Mouse (Mus musculus) forebrain, embryonic 13.5 days (tissue): ENCODE results near the gene Gm20815. TPM values are rescaled to one million over a fixed set of nuclear protein-coding genes. Genes with fewer than 3 reads are reported as not detected.
"Not testable (repeated sequence)": the region's sequence is repeated elsewhere in the genome, so short reads cannot be mapped to it uniquely, and the experiment has no call there.

Experiments
- ATAC-seq: fragments of 200-750 bp; cut with Nextera tagmentation; 2 replicates; pipeline ENCODE4 v1.8.0; 2017
- H3K27ac ChIP-seq: fragments of 300-500 bp; sonication (generic); 2 replicates; pipeline ENCODE4 v1.5.1; 2015; ENCODE audit warnings: inconsistent platforms, mild to moderate bottlenecking, moderate library complexity
- H3K27me3 ChIP-seq: fragments of 300-500 bp; sonication (generic); 2 replicates; pipeline ENCODE4 v1.6.1; 2015; ENCODE audit warnings: mild to moderate bottlenecking, inconsistent platforms
- H3K36me3 ChIP-seq: fragments of 300-500 bp; sonication (generic); 2 replicates; pipeline ENCODE4 v1.6.1; 2015; ENCODE audit warnings: mild to moderate bottlenecking, inconsistent platforms; ENCODE audit not compliant: poor library complexity, severe bottlenecking
- H3K4me1 ChIP-seq: fragments of 300-500 bp; sonication (generic); 2 replicates; pipeline ENCODE4 v1.6.1; 2015; ENCODE audit warnings: inconsistent platforms
- H3K4me2 ChIP-seq: fragments of 300-500 bp; sonication (generic); 2 replicates; pipeline ENCODE4 v1.6.1; 2015; ENCODE audit warnings: inconsistent platforms, mild to moderate bottlenecking, moderate library complexity
- H3K4me3 ChIP-seq: fragments of 300-500 bp; sonication (generic); 2 replicates; pipeline ENCODE4 v1.5.1; 2015; ENCODE audit warnings: mild to moderate bottlenecking, inconsistent platforms
- H3K9ac ChIP-seq: fragments of 300-500 bp; sonication (generic); 2 replicates; pipeline ENCODE4 v1.6.1; 2015; ENCODE audit warnings: mild to moderate bottlenecking, inconsistent platforms
- H3K9me3 ChIP-seq: fragments of 300-500 bp; sonication (generic); replicated peaks from 2 replicates; pipeline ENCODE4 v1.6.1; 2016; ENCODE audit warnings: inconsistent platforms
- WGBS: fragments of 180-500 bp; shearing (Covaris S2); methylation state at CpG from one replicate; pipeline ENCODE4 v1.1.7; 2015; 5-methylcytosine and 5-hydroxymethylcytosine counted together
- polyA plus RNA-seq: library from polyadenylated mRNA; unstranded; fragments of >200 nt; fragmentation: Nextera tagmentation; extraction: Ambion mirVana; gene quantifications from 2 replicates; pipeline ENCODE4 v1.2.1, GENCODE M21; 2015

Gene Gm20815
- not detected in 2 replicates for polyA plus RNA-seq

DNA sequence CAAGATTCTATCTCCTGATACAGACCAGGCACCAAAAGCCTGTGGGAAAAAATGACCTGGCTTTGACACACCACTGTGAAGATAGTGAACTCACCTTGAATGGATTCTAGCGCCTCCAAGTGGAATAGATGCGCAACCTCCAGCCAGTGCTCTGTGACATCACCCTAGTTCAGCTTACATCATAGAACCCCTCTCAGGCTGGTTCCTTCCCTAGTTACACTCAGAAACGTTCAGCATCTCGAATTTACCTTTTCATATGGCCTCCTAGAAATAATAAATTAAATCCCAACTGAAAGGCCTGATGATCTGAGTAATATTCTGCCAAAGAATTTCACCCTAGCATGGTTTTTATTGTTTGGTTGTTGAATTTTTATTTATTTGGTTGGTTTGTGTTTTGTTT, at the start of gene Gm20815:
Gene Gm20815, minus strand, starts transcription at position 101 of the 400 bp plus-strand sequence.
- not testable (repeated sequence) for H3K4me1 ChIP-seq, H3K4me2 ChIP-seq, ATAC-seq, H3K36me3 ChIP-seq, H3K4me3 ChIP-seq, H3K9me3 ChIP-seq, H3K27ac ChIP-seq, H3K27me3 ChIP-seq, H3K9ac ChIP-seq
- WGBS: no CpG with 5 or more reads among the region's 4 CpGs
